Mouse (Mus musculus): ENCODE measurements at regions not wholly inside any gene's neighbourhood (a gene's known extent, or its start where the extent isn't known, plus 50 kb on each side); places are given as distances from the start of the nearest gene placed in this dataset.

DNA sequence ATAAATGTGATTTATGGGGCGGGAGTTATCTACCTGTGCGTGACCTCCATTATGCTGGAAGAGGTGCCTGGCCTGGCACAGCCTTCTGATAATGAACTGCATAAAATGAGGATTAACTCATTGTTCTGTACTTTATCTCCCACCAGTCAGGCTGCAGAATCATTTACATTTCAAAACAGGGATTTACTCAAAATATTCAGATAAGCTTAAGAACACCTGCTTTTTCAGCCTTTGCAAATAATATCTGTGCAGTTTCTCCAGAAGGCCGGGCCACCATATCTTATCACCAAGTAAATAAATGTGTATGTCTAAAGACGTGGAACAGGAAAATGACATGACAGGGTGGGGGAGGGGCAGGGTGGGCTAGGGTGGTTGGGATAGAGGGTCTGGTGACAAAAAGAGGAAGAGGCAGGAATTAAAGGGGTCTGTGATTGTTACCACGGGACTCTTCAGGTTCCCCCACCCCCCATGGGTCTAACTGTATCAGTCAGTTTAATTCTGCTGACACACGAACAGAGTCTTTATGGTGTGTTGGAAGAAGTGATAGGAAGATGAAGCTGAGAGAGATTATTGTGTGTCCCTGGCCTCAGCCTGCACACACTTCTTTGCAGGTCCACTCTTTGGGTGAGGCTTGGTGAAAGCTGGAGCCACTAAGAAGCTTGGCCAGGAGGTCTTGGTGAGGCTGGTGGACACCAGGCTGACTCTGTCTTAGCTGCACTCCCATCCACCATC lies 154.6 kb upstream of the Sox11 start:
- no peak for DNase-seq (ENCODE audit: low read depth)

DNA sequence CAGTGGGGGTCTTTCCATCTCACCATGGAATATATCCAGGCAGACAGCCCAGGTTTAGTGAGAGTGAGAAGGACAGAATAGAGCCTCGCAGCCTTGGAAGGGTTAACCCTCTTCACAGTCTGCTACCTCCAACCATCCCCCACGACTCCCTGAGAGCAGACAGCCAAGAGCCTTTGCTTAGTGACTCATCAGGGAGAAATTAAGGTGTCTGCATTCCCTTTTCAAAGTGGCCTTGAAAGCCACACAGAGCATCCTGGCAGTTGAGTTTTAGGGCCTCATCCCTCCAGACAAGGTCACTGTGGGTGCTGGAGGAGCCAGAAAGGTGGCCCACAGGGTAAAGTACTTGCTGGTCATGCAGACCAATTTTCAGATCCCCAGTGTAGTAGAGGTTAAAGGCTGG lies 149.9 kb upstream of the Sox11 start:
- no peak for DNase-seq (ENCODE audit: low read depth)

DNA sequence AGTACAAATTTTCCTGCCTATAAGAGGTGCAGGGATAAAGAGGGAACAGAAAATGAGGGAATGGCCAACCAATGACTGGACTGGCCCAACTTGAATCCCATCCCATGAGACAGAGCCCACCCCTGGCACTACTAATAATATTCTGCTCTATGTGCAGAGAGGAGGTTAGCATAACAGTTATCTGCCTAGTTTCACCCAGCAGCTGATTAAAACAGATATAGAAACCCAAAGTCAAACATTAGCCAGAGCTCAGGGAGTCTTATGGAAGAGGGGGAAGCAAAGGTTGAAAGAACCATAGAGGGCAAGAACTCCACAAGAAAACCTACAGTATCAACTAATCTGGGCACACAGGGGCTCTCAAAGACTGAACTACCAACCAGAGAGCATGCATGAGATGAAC lies 138.9 kb upstream of the Sox11 start:
- no peak for DNase-seq (ENCODE audit: low read depth)

DNA sequence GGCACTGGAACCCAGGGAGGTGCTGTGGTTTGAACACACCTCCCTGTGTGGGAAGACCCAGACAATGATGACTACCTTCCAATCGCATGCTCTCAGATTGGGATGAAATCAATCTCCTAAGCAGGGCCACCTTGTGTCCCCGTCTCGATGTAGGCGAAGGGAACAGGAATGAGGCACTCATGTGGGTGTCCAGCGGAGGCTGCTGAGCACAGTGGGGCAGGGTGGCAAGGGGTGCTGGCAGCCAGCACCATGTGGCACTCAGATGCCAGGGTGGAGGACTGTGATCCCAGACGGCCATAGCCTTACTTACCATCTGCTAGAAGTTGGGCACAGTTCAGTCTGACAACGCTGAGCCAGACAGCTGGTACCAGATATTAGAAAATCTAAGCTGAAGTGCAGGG lies 137.2 kb upstream of the Sox11 start:
- no peak for DNase-seq (ENCODE audit: low read depth)

DNA sequence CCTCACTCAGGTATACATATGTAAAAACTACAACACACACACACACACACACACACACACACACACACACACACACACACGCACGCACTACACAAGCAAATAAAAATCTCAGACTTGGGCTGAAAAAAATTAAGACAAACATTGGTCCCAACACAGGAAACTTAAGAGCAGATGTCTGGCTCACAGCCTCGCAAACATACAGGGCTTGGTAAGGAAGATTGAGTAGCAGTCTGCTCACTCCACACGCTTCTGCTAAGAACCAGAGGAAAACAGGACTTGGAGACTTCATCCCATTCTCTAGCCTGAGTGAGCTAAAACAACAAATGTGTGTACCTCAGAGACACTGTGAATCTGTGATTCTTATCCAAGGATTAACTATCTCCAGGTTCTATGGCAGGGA lies 132.3 kb upstream of the Sox11 start:
- DNase-seq (ENCODE audit: low read depth) = no peak

DNA sequence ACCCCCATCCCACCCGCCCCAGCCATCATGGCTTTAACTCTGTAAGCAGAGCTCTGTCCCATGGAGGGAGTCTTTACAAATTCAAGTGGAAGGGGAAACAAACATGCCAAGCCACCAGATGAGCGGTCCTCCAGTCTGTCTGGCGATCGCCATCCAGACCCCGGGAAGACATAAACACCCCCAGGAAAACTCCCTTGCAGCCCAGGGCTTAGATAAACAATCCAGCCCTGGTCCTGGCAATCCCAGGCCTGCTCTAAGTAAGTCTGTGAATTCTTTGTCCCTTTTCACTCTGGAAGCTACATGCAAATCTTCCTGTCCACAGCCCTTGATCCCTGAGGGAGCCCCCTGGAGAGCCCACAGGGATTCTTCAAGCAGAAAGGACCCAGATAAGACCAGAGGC lies 129.2 kb upstream of the Sox11 start:
- no peak for DNase-seq (ENCODE audit: low read depth)

DNA sequence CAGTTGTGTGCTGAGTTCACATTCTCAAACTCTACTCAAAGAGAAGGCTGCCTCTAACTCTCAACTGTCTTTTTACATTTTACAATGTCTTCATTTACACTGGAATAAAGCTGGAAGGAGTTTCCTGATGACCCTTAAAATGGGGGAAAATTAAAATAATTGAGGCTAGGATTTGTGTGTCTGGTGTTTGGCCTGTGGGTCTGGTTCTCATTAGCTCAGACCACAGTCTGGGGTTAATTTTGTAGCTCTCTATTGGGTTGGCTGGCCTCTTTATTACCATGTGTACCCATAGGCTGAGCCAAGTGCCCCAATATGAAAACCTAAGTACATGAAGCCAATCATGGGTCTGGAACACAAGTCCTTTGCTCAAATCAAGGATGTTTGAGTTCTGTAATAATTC lies 128.0 kb upstream of the Sox11 start:
- DNase-seq (ENCODE audit: low read depth) = no peak

DNA sequence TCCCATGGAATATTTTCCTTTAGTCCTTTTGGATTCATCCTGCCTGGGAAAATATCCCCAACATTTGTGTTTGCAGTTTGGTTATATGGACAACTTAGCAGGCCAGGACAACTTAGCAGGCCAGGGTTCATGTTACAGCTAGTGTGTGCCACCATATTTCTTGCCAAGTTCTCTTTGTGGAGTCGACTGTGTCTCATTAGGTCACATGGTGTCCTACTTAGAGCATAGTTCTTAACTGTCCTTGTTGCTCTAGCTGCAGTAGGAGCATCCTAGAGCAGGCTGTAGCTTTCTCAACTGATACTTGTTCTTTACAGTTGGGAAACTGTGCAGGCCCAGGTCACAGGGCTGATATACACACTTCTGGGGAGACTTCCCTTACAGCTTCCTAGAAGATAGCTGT lies 126.4 kb upstream of the Sox11 start:
- no peak for DNase-seq (ENCODE audit: low read depth)

DNA sequence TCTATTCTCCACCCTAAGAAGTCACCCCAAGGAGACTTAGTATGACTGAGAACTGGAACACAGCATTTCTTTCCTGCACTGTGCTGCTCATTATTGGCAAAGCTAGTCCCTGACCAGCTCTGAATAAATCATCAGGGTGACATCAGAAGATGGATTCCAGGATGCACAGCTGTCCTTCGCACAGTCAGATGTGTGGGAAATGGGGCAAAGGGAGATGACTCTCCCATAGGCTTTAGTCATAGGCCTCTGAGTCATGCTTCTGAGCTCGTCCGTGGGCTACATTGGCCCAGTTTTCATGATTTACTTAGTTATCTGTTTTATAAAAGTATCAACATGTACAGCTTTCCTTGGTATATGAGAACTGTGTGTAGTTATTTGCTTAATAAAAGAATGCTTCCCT lies 125.8 kb upstream of the Sox11 start:
- DNase-seq (ENCODE audit: low read depth) = no peak

DNA sequence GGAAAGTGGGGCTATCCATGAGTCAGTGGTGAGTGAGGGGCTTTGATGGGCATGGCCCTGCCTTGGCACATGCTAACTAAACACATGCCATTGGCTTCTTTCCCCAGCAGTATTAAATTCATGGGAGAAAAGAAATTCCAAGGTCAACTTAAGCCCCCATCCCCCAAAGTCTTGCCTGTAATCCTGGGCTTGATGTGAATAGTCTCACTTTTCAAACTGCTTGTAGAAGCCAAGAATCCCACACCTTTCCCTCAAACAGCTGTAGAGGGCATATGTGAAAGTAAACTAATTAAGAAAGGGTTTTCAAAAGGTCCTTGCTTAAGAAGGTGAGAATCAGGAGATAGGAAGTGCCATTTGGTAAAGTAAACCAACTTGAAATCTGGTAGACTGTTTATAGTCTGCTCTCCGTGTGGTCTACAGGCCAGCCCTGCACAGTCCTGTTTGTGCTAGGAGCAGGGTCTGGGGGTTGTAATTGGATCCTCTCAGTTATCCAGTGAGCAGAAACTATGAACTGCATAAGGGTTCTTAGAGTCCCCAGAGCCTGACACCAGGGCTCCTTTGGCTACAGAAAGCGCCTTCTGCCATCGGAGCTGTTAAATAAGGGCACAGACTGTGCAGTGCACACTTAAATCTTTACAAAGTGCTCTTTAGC lies 123.3 kb upstream of the Sox11 start:
- DNase-seq (ENCODE audit: low read depth) = no peak

DNA sequence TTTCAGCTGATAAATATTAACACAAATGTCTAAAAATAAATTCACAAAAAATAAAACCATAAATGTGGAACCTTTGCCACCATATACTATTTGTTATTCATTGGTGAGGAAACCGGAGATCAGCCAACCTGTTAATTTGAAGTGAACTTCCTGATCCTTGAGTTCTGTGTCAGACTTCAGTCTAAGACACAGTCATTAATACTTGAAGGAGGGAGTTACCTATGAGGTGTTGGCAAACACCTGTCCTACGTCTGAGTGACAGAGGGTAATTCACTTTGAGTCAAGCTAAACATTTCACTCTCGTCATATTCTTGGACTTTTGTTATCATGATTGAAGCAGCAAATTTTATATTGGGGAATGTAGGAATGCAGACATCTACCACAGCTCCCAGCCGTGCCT lies 116.3 kb upstream of the Sox11 start:
- DNase-seq (ENCODE audit: low read depth) = no peak

DNA sequence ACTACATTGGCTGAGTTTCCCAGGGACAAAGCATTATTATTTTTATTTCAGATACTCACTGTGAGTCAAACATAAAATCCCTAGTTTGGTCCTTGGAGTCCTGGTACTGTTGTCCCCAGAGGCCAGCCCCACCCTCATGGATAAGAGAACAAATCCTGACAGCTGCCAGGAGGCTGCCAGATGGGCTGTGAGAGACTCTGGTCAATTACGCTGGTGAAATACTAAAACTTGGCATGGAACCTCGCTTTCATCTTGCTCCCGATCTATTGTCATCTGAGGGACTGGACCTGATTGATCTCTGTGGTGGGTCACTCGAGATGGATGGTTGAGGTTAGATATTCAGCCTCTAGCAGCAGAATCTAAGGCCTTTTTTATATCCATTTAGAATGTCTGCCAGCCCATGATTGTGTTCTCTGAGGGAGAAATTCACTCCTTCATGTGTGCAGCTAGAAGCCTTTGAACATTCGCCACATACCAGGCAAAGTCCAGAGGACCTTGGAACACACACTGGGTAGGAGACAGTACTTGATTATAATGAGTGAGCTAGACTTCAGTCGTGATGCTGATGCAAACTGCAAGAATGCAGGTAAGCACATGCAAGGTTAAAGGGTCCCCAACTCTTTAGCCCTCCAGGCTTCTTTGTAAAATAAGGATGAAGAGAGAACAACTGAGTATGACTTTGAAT lies 95.4 kb upstream of the Sox11 start:
- no peak for DNase-seq (ENCODE audit: low read depth)

DNA sequence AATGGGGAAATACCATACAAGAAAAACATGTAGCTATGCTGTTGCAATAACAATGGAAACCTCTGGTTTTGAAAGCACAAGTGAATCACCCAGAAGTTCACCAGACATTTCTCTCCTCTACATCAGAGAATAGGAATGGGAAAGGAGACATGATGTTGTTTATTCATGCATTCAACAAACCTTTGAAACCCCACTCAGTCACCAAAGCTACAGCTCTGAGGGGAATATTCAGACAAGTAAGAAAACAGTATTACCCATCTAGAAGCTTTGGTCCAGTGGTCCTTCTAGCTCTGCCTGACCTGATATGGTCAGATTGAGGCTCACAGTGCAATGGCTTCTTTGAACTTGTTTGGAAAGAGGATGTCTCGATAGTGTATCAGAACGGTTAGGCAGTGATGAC lies 89.0 kb upstream of the Sox11 start:
- DNase-seq (ENCODE audit: low read depth) = no peak

DNA sequence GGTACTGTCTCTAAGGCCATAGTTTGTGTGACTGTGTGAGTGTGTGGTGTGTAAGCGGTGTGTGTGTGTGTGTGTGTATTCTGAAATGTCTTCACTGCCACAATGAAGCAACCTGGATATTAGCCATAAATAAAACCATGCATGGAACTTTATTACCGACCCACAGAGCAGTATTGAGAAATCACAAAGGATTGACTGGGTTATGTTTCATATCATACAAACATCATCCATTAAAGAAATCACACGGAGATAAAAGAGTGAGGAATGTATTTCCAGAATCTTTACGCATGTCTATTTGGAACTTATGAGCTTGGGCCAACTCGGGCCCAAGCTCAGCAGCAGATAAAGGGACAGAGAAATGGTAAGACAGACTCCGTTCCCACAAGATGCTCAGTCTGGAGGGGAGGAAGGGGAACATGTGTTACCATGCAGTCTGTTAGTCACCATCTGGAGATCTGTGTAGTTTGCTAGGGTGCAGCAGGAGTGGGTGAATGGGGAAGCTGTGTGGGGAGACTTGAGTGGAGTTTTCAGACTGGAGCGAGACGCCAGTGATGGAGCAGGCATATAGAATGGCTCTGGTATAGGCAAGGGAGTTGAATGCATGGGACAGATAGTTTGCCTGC lies 75.1 kb upstream of the Sox11 start:
- no peak for DNase-seq (ENCODE audit: low read depth)

DNA sequence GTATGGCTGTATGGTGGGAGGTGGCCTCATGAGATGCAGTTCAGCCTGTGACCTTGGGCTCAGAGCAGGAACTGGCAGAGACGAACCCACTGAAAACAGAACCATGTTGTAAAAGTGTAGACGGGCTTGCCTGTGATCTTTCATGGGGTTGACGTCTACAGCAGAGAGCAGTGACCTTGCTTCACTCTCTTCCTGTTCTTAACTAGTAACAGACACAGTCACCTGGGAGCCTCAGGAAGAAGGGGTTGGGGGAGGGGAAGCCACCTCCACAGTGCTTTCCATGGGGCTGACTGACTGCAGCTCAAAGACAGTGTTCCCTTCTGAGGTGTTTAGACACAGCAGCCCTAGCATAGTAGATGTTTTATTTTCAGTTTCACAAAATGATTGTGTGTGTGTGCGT lies 68.2 kb upstream of the Sox11 start:
- no peak for DNase-seq (ENCODE audit: low read depth)

DNA sequence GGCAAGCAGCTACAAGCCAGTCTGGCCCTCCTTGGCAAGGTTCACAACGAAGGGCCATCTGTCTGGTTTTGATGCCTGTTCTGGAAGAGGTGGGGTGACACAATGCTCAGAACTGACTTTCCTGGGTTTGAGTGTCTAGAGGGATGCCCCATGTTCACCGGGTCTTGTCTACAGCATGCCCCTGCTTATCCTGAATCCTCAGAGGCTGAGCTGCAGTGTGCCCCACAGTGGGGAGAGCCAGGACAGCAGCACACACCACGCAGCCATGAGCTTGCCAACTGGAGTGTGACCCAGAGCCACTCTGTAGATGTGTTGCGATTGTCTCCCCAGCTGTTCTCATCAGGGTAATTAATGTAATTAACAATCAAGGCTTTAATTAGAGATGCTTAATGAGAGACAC lies 66.1 kb upstream of the Sox11 start:
- no peak for DNase-seq (ENCODE audit: low read depth)

DNA sequence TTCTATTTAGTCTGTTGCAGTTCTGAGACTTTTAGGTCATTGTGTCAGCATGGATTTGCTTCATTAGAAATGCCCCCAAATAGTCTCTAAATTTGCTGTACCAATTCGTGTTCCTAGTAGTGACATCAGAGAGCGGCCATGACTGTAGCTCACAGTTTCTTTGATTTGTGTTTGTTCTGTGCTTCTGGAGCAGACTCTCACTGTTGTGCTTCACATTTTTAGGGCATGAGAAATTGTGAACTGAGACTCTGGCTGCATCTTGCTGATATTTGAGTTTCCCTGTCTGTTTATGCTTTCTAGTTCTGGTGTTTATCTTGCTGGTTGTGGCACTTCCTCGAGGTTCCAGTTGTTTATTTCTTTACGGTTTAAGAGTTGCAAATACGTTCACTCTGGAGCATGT lies 57.0 kb upstream of the Sox11 start:
- no peak for DNase-seq (ENCODE audit: low read depth)

All from c-Kit-positive CD71-negative TER-119-negative erythroid progenitor cells, embryonic 14.5 days (primary cell).